Mouse (Mus musculus): ENCODE data around the gene Fbxo41.

DNA sequence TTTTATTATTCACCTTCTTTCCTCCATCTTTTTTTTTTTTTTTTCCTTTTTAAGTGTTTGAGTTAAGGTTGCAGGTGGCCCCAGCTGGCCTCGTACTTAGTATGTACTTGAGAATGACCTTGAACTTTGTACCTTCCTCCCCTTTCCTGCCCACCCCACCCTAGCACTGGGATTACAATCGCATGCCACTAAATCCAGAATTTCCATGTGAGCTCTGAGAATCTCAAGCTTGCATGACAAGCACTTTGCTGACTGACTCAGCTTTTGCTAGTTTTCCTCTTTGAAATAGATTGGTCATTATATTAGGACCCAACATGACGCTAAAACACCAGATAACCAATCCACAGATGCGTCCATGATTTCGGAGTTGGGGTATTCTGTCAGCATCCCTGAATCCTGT lies 19.2 kb upstream of the Fbxo41 start:
- TF ChIP-seq TAL1 (IDR thresholded peaks at IDR 0.05; ENCODE audit: low read length) (no peak), GATA1 (IDR thresholded peaks at IDR 0.05; ENCODE audit: low read length) (no peak)

All from erythroblast, embryonic 14.5 days (primary cell).